Mouse (Mus musculus): ENCODE results near the gene Ccdc85b.

Ccdc85b gene

DNA sequence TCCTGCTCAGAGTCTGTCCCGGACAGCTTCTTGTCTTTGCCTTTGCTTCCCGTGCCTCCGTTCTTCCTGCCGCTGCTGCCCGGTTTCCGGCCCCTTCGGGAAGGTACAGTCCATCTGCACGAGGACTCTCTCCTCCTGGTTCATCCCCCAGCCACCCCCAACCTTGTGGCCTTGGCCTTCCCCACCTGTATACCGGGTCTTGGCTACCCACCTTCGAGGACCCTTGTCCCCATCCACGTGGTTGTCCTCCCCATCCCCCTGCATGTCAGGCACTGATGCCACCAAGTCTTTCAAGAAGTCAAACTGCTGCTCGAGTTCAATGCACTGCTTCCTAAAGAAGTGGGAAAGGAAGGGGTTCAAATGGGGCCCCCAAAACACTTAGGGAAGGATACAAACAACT is 34.1 kb downstream of the Ccdc85b start:
- DNase-seq: no peak

- DNase-seq: no peak
These were observed 34.7 kb downstream of the Ccdc85b start for GRCm38 (mm10) chr19:5422895-5423443.

DNA sequence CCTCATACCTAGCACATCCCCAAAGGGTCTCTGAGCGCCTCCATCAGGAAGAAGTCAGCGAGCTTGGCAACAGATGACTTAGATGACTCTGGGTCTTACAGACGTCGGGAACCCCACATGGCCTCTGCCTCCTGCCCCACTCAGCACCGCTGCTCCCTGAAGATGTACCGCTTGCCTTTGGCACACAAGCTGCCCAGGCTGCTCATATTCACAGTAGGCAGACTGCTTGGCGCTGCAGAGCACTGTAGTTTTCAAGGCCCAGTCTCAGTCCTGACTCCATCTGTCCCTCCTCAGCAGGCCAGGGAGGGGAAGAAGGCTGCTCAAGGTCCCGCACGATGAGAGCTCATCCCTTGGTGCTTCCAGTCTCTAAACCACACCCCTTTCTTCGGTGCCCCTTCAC is 35.4 kb downstream of the Ccdc85b start:
- DNase-seq: no peak

GRCm38 (mm10) chr19:5421784-5422183 is 35.9 kb downstream of the Ccdc85b start:
- DNase-seq: no peak

- no peak for DNase-seq
These were observed 37.1 kb downstream of the Ccdc85b start for GRCm38 (mm10) chr19:5420579-5420978.

- no peak for DNase-seq
These were observed 38.1 kb downstream of the Ccdc85b start for GRCm38 (mm10) chr19:5419630-5420029.

DNA sequence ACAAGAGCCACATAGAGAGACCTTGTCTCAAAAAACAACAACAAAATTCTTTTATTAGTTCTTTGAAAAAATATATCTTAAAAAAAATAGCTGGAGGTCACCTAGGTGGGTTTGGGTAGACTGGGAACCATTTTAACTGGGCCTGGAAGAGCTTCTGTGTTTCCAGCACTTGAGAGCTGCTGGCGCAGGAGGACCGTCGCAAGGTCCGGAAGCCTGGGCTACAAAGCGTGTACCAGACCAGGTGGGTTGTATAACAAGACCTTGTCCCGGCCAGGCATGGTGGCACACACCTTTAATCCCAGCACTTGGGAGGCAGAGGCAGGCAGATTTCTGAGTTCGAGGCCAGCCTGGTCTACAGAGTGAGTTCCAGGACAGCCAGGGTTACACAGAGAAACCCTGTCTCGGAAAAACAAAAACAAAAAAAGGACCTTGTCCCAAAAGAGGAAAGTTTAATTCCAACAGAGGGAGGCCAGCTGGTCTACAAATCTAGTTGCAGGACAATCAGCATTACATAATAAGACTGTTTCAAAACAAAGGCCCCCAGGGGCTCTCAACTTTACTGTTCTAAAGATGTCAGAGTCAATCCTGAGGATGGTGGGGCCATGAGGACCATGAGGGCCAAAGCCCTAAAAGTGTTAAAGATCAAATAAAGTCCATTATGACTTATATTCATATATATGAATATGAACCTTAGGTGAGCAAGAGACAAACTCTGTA is 38.8 kb downstream of the Ccdc85b start:
- DNase-seq: peak; percentile 46

DNA sequence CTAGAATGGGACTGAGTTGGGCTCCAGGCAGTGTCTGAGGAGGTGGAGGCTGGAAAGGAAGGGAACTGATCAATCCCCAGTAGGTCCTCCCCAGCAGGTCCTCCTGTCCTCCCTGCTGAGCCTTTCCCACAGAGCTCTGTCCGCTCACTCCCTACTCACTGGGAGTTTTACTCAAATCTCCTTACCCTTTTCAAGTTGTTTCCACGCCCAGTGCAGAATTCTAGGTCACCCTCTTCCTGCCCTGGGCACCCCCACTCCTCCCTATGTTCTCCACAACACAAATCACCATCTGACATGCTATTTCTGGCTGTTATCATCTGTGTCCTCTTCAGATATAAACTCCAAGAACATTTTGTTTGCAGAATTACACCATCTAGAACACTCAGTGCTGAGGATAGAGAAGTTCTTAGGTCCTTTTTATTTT is 43.1 kb downstream of the Ccdc85b start:
- peak; percentile 69 for DNase-seq

- DNase-seq: no peak
These were observed 43.9 kb downstream of the Ccdc85b start for GRCm38 (mm10) chr19:5413840-5414239.

- DNase-seq: no peak
These were observed 45.7 kb downstream of the Ccdc85b start for GRCm38 (mm10) chr19:5411961-5412360.

GRCm38 (mm10) chr19:5410641-5411040 is 47.1 kb downstream of the Ccdc85b start:
- no peak for DNase-seq

DNA sequence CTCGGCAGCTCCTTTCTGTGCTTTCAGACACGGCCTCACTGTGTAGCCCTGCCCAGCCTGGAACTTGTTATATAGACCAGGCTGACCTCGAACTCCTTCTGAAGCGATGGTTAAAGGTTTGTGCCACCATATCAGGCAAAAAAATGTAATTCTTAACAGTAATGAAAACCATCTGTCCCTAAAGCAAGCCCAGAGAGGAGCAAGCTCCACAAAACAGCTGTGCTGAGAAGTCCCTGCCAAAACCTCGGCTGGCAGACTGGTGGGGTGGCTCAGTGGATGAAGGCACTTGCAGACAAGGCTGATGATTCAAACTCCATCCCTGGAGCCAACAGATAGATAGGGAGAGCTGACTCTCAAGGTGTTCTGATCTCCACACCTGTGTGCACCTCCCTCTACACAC is 48.6 kb downstream of the Ccdc85b start:
- DNase-seq: peak; percentile 59

DNA sequence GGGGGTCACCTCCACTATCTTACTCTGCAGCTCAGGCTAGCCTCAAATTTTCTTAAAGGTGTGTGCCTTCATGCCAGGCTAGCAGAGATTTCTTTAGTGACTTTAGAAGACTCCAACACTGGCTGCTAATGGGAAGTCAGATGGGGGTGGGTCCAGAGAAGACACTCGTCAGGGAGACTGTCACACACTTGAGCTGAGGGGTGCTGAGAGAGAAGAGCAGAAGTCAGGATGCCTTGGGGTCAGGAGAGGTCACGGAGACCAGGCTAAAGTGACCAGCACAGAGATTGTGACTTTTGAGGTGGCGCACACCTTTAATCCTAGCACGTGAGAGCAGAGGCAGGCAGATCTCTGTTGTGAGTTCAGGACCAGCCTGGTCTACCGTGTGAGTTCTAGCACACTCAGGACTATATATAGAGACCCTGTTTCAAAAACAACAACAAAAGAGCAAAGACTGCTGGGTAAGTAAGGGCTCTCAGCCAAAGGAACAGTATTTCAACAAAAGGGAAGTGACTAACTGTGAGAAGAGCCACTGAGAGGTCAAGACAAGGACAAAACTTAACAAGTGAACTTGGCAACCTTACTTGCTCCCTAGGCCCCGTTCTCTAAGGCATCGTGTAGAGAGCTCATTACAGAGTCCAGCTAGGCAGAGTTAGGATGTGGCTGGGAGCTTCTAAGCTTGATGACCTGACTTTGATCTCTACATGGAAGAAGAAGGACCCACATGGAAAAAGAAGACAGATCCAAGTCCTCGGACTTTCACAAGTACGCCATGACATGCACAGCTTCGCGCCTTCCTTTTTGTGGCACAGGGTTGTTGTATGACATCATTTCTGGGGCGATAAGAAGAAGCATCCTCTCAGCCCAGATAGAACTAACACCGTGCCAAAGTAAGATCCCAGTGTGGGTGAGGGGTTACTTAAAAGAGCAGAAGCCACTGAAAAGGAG is 49.4 kb downstream of the Ccdc85b start:
- peak; percentile 64 for DNase-seq

DNA sequence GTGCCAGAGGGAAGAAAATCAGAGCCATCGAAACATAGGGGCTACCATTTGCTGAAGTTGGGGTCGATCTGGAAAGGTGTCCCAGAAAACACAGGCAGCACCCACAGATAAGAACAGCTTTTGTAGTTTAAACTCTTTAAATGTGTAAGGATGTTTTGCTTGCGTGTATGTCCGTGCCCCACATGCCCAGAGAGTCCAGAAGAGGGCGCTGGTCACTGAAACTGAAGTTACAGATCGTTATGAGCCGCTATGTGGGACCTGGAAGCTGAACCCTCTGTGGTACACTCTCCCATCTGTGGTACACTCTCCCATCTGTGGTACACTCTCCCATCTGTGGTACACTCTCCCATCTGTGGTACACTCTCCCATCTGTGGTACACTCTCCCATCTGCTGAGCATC is 50.6 kb downstream of the Ccdc85b start:
- peak; percentile 82 for DNase-seq

GRCm38 (mm10) chr19:5406531-5407126 is 51.1 kb downstream of the Ccdc85b start:
- DNase-seq: peak; percentile 71

DNA sequence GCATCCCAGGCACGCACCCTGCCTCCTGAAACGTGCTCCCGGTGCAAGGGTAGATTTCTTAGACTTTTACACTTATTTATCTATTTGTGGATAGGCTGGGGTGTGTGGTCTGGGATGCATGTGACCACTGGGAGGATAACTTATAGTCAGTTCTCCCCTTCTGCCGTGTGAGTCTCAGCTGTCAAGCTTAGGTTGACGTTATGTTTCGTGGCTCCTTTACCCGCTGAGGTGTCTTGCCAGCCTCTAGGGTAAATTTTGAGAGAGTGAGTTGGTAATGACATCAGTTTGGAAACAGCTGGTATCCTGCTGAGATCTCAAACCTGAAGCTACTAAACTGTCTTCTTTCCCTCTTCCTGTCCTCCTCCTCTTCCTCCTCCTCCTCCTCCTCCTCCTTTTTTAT is 51.8 kb downstream of the Ccdc85b start:
- DNase-seq: no peak
